Mouse (Mus musculus): ENCODE results near the gene Sec22a.

DNA sequence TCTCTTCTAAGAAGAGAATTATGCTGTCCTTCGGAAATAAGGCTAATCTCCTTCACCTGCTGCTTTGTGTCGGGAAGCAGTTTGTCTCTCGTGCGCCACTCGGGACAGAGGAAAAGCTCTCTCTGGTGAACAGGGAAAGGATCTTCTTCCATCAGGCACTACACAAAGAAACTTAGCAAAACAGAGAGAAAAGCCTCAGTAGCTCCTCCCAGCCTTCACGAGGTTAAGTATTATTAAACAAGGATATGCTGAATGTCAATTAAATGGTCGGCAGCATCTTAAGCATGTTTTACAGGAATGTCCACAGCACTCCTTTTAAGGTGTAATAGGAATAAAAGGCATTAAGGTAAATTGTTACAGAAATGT, 328 bp upstream of the Sec22a start:
- TF ChIP-seq ZC3H11A (IDR thresholded peaks at IDR 0.05; ENCODE audit: borderline replicate concordance, low read depth, low read length) (no peak), MAFK (IDR thresholded peaks at IDR 0.05; ENCODE audit: insufficient read depth, low read depth, low read length) (no peak), ZNF384 (IDR thresholded peaks at IDR 0.05; ENCODE audit: low read depth, low read length) (no peak)
